Mouse (Mus musculus) sigmoid colon, adult 10 weeks (tissue): Measurements from ENCODE around the gene Ip6k3. TPM values are rescaled to one million over a fixed set of nuclear protein-coding genes. Genes with fewer than 3 reads are reported as not detected.

Experiments used
- polyA plus RNA-seq: library from polyadenylated mRNA; stranded (reverse); fragments of 350-450 nt; fragmentation: Illumina TruSeq; extraction: RNeasy Lipid Tissue Mini Kit (QIAGEN cat#74804); gene quantifications from one replicate; pipeline ENCODE4 v1.2.3, GENCODE M21; 2014; ENCODE audit warnings: low read depth, low replicate concordance

The Ip6k3 gene
- not detected for polyA plus RNA-seq

DNA sequence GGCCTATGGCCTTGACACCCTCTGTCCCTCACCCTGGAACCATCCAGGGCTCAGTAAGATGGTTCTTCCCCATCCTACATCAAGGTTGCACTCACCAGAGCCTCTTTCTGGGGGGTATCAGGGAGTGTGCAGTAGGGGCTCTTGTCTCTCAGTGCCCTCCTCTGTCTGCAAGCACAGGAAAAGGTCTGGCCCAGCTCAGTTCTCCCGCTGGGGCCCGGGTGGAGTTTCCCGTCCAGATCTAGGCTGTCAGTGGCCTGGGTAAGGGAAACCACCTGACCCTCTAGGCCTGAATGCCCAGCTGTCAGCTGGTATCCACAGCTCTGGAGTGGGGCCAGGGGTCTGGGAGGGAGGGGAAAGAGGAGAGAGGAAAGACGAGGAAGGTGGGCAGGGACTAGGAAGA is at the start of gene Ip6k3:
TSS of gene Ip6k3 (minus strand) at position 251 of the 400 bp plus-strand sequence.

DNA sequence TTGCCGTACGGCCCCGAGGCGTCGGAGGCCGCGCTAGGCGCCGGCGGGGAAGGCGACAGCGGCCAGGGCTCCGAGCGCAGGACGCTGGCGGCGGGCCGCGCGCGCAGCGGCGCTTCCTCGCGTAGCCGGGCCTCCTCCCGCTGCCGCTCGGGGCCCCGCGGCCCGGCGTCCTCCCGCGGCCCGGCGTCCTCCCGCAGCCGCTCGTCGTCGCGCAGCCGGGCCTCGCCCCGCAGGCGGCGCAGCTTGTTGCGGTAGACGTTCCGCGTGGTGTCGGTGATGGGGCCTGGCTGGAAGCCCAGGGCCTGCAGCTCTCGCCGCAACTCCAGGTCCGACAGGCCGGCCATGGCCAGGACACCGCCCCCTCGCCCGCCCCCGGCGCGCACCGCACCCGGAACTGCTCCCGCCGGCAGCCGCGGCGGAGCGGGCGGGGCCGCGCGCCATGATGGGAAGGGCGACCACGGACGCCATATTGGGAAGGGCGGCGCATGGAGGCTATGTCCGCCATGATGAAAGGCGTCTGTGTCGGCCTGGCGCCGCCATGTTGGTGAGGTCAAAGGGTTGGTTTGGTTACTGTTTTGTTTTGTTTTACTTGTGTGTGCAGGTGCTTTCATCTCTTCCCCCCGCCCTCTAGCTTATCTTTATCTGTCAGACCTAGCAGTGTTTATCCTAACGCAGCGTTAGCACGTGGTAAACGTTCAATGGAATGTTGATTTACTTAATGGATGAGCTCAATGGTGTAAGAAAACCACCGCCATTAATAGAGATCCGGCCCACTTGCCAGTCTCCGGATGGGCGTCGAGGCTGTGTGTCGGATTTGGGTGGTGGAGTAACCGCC is 36.7 kb upstream of the Ip6k3 start, which contains the start of gene Lemd2:
TSS of gene Lemd2 (minus strand) at position 395 of the 835 bp plus-strand sequence.

DNA sequence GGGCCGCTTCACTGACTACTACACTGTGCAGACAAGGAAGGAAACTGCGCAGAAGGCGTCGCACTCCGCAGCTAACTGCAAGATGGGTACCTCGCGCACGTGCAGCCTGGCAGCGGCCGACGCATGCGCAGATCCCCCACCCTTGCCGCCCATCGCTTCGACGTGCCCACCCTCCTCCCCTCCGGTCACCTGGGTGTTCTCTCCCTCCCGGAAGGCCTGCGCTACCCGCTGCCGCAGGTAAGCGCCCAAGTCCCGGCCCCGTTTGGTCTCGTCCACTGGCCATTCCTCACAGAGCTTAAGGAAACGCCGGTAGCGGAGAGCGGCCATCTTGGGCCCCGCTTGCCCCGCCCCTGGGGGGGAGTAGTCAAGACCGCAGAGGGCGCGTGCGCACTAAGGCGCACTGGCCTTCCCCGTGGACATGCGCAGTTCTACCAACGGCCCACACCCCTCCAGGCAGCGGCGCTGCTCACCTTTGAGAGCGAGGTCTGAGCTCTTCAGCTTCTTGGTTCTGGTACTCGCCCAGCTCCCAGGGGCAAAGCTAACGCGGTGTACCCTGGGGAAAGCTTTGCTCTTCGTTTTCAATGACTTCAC is 33.9 kb downstream of the Ip6k3 start, which contains the start of gene Uqcc2:
TSS of gene Uqcc2 (minus strand) at position 366 of the 591 bp plus-strand sequence.

Other genes with a start within 250 kb of the Ip6k3 start
- 3.1 TPM for gene Phf1, start 234.7 kb downstream of the Ip6k3 start, polyA plus RNA-seq
- 12.0 TPM for gene Cuta, start 228.2 kb downstream of the Ip6k3 start, polyA plus RNA-seq
- 0.82 TPM for gene Syngap1, start 226.5 kb downstream of the Ip6k3 start, polyA plus RNA-seq
- 14.9 TPM for gene Zbtb9, start 194.6 kb downstream of the Ip6k3 start, polyA plus RNA-seq
- gene Bak1, start 138.8 kb downstream of the Ip6k3 start, polyA plus RNA-seq: 4.3 TPM
- 2.2 TPM for gene Itpr3, start 110.5 kb downstream of the Ip6k3 start, polyA plus RNA-seq
- 8.7 TPM for gene Uqcc2, start 33.9 kb downstream of the Ip6k3 start, polyA plus RNA-seq
- gene Lemd2, start 36.7 kb upstream of the Ip6k3 start, polyA plus RNA-seq: 1.2 TPM